Mouse (Mus musculus): ENCODE results near the gene Dcun1d4. TPM values are rescaled to one million over a fixed set of nuclear protein-coding genes. Genes with fewer than 3 reads are reported as not detected.
"Not testable (repeated sequence)": the region's sequence is repeated elsewhere in the genome, so short reads cannot be mapped to it uniquely, and the experiment has no call there.

Dcun1d4 gene
- polyA plus RNA-seq (2016; fragmentation: Nextera tagmentation; extraction: Ambion mirVana), result 46.0 and 54.9 TPM in 2 replicates

- Histone ChIP-seq H3K4me1 (0 out of 2 replicates have a peak, but pooled peaks cover 3% of the 10 kb centered on the region), H3K27ac (replicated peaks) (no peak within 1 kb of the TSS), H3K9me3 (replicated peaks) (no peaks in the 10 kb centered on the region), H3K36me3 (no peaks in the 10 kb centered on the region), H3K4me3 (no peak within 1 kb of the TSS), H3K27me3 (ENCODE audit: low read depth, poor library complexity, severe bottlenecking) (no peaks in the 10 kb centered on the region)
- WGBS, result 84% methylated on average over 7 of the region's 7 CpGs
- no peak for DNase-seq (ENCODE audit: low spot score)
These were observed at the start of gene Dcun1d4 for GRCm38 (mm10) chr5:73480700-73481099. TSS of gene Dcun1d4 (plus strand) at chr5:73481000.

DNA sequence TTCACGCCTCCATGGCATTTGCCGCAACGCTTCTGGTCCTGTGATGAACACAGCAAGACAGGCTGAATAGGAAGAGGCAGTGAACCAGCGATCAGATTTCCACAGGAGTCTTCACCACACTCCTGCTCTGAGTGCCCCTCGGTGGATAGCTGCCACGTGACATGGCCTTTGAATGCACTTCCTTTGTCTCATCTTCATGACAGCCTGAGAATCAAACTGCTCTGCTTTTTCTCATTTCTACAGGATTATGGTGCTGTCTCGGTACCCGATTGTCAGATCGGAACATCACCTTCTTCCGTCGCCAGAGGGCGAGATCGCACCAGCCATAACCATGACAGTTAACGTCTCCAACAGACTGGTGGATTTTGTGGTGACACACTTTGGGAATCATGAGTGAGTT, 49.2 kb upstream of the Dcun1d4 start:
- WGBS, result 24% methylated on average over 14 of the region's 14 CpGs
- H3K4me3 ChIP-seq, result no peak overlapping the region
- peak; percentile 70 for DNase-seq (ENCODE audit: low spot score)
- H3K4me1 ChIP-seq, result peaks cover 4% of the 10 kb centered on the region; the same call in 1 of the 2 replicates
- H3K27ac ChIP-seq (replicated peaks), result no peak overlapping the region
- H3K27me3 ChIP-seq (ENCODE audit: low read depth, poor library complexity, severe bottlenecking), result peaks cover 9% of the 10 kb centered on the region; the same call in 1 of the 2 replicates
- H3K36me3 ChIP-seq, result no peaks in the 10 kb centered on the region
- H3K9me3 ChIP-seq (replicated peaks), result no peaks in the 10 kb centered on the region

DNA sequence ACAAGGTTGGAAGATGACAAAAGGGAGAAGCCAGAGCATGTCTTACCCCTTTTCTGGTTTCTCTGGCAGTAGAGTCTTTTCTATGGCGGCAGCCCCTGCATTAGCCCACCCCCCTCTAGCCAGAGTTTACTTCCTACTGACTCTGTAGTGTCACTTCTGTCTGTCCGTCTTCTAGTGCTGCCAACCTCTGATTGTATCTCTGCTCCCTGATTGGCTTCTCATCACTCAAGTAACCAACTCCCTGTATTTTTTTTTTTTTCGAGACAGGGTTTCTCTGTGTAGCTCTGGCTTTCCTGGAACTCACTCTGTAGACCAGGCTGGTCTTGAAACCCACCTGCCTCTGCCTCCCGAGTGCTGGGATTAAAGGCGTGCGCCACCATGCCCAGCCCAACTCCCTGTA, 48.0 kb upstream of the Dcun1d4 start:
- Histone ChIP-seq H3K27ac (replicated peaks) (no peak overlapping the region), H3K36me3 (no peaks in the 10 kb centered on the region), H3K4me3 (no peak overlapping the region), H3K4me1 (peaks cover 5% of the 10 kb centered on the region; the same call in 1 of the 2 replicates), H3K9me3 (replicated peaks) (no peaks in the 10 kb centered on the region), H3K27me3 (ENCODE audit: low read depth, poor library complexity, severe bottlenecking) (peaks cover 9% of the 10 kb centered on the region; the same call in 1 of the 2 replicates)
- WGBS, result 84% methylated on average over 6 of the region's 6 CpGs
- DNase-seq (ENCODE audit: low spot score), result no peak

DNA sequence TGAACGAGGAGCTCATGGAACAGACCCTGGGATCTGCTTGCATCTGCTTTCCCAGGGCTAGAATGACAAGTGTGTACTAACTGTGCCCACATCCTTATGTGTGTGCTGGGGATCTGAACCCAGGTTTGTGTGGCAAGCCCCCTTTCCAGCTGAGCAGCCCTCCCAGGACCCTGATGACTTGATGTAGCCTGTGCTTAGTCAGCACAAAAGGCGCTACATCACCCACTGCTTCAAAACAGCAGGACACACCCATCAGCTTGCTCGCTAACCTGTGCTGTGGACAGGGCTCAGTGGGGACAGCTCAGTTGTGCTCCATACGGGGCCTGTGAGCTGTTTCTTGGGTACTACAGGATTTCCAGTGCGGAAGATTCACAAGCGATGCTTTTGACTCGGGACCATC, 46.0 kb upstream of the Dcun1d4 start:
- H3K9me3 ChIP-seq (replicated peaks), result no peaks in the 10 kb centered on the region
- H3K36me3 ChIP-seq, result no peaks in the 10 kb centered on the region
- H3K4me1 ChIP-seq, result peaks cover 8% of the 10 kb centered on the region; the same call in 1 of the 2 replicates
- 78% methylated on average over 7 of the region's 7 CpGs for WGBS
- no peak for DNase-seq (ENCODE audit: low spot score)
- H3K27ac ChIP-seq (replicated peaks), result no peak overlapping the region
- H3K27me3 ChIP-seq (ENCODE audit: low read depth, poor library complexity, severe bottlenecking), result peaks cover 9% of the 10 kb centered on the region; the same call in 1 of the 2 replicates
- H3K4me3 ChIP-seq, result no peak overlapping the region

GRCm38 (mm10) chr5:73442176-73442575, 38.6 kb upstream of the Dcun1d4 start:
- no peak for DNase-seq (ENCODE audit: low spot score)
- 89% methylated on average over 9 of the region's 9 CpGs for WGBS
- Histone ChIP-seq H3K27me3 (ENCODE audit: low read depth, poor library complexity, severe bottlenecking) (no peaks in the 10 kb centered on the region), H3K36me3 (no peaks in the 10 kb centered on the region), H3K4me1 (peaks cover 4% of the 10 kb centered on the region; the same call in 1 of the 2 replicates), H3K9me3 (replicated peaks) (no peaks in the 10 kb centered on the region), H3K4me3 (no peak overlapping the region), H3K27ac (replicated peaks) (no peak overlapping the region)

- Histone ChIP-seq H3K27me3 (ENCODE audit: low read depth, poor library complexity, severe bottlenecking) (no peaks in the 10 kb centered on the region), H3K27ac (replicated peaks) (no peak overlapping the region), H3K4me1 (no peaks in the 10 kb centered on the region), H3K4me3 (no peak overlapping the region), H3K36me3 (no peaks in the 10 kb centered on the region), H3K9me3 (replicated peaks) (no peaks in the 10 kb centered on the region)
- no peak for DNase-seq (ENCODE audit: low spot score)
- WGBS, result 77% methylated on average over 1 of the region's 1 CpGs
These were observed 30.5 kb upstream of the Dcun1d4 start for GRCm38 (mm10) chr5:73450276-73450675.

DNA sequence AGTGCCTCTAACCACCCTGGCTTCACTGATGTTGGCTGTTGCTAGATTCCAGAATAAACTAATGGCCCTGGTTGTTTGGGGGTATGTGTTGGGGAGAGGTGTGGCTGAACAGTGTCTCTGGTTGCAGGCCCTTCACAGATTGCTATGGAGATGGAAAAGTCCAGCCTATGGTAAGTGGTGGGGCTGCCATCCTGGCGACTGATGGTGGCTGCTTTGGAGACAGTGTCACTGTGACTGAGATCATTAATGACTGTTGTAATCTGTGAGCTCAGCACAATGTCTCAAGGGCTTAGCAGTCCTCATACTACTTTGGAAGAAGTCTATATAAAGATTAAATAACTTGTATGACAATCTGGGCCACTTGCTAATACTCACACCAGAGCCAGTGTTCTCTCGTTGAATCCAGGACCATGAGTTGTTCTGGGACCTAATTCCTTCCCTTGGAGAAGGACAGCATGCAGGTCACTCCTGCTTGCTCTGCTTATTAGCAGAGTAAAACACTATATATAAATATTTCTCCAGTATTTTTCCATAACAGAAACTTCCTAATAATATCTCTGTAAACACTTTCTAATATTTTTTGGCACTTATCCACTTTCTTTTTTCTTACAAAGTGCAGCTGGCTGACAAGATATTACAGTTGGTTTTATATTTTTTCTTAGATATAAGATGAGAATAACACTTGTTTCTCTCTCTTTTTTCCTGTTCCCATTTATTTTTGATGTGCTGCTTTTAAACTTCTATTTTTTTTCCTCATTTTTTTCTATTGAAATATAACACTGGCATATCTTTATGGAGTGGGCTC, 26.1 kb upstream of the Dcun1d4 start:
- Histone ChIP-seq H3K9me3 (replicated peaks) (no peaks in the 10 kb centered on the region), H3K27ac (replicated peaks) (no peak overlapping the region), H3K4me1 (no peaks in the 10 kb centered on the region), H3K4me3 (no peak overlapping the region), H3K27me3 (ENCODE audit: low read depth, poor library complexity, severe bottlenecking) (no peaks in the 10 kb centered on the region), H3K36me3 (no peaks in the 10 kb centered on the region)
- DNase-seq (ENCODE audit: low spot score), result no peak
- WGBS, result 75% methylated on average over 2 of the region's 2 CpGs

DNA sequence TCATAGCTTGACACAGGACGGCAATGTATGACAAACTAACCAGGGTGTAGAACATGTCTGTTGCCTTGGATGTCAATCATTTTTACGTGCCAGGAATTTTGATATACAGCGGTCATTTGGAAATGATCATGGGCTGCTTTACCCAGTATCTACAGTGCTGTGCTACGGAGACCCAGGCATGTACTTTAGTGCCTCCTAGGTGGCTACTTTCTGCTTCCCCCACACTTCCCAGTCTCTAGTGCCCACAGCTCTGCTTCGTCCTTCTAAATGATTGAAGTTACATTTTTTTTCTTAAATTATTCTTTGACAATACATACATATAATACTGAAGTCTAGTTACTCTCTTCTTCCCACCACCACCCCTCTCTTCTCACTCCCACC, 25.5 kb upstream of the Dcun1d4 start:
- no peak for DNase-seq (ENCODE audit: low spot score)
- Histone ChIP-seq H3K4me1 (no peaks in the 10 kb centered on the region), H3K27me3 (ENCODE audit: low read depth, poor library complexity, severe bottlenecking) (no peaks in the 10 kb centered on the region), H3K36me3 (no peaks in the 10 kb centered on the region), H3K9me3 (replicated peaks) (no peaks in the 10 kb centered on the region), H3K27ac (replicated peaks) (no peak overlapping the region), H3K4me3 (no peak overlapping the region)
- WGBS, result 94% methylated on average over 5 of the region's 5 CpGs

- WGBS, result 92% methylated on average over 16 of the region's 16 CpGs
These were observed 12.1 kb upstream of the Dcun1d4 start for GRCm38 (mm10) chr5:73468462-73469433.

DNA sequence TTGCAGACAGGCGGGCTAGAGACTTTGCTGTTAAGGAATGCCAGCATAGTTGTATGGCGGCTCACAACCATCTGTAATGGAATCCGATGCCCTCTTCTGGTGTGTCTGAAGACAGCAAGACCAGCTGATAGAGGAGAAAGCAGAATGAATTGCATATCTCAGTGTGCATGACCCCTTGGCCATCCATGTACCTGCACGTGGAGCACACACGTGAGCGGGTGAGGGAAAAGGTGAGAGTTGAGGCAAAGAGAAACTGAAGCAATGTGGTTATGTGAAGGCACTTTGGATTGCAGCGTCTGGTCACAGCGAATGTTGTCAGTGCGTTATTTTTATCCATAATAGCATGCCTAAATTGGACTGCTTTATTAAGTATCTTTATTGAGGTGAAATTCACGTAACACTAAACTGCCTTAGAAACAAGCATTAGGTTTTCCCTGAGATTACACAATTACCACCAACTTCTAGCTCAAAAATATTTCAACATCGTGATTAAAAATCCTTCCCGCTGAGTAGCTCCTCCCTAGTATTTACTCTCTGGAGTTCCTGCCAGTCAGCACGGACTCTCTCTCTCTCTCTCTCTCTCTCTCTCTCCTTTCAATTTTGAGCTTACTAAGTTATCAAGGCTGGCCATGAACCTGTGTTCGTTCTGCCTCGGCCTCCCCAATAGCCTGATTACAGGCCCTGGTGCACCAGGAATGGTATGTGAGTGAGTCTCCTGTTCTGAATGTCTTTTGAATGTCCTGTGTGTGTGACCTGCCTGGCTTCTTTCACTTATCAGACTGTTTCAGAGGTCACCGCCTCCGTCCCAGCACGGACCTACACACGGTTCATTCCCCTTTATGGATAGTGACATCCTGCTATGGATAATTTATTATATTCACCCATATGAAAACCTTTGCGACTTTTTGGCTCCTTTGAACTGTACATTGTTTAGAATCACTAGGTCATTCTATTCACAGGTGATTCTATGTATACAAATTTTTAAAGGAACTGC, 6.1 kb upstream of the Dcun1d4 start:
- 89% methylated on average over 20 of the region's 20 CpGs for WGBS
- Histone ChIP-seq H3K4me1 (no peaks in the 10 kb centered on the region), H3K36me3 (no peaks in the 10 kb centered on the region), H3K27me3 (ENCODE audit: low read depth, poor library complexity, severe bottlenecking) (no peaks in the 10 kb centered on the region), H3K4me3 (no peak overlapping the region), H3K27ac (replicated peaks) (no peak overlapping the region), H3K9me3 (replicated peaks) (no peaks in the 10 kb centered on the region)
- DNase-seq (ENCODE audit: low spot score), result no peak

More at GRCm38 (mm10) chr5:73468462-73469433, 12.1 kb upstream of the Dcun1d4 start:
- Histone ChIP-seq H3K9me3 (replicated peaks) (no peaks in the 10 kb centered on the region), H3K4me1 (no peaks in the 10 kb centered on the region), H3K4me3 (no peak overlapping the region), H3K27ac (replicated peaks) (no peak overlapping the region), H3K36me3 (no peaks in the 10 kb centered on the region), H3K27me3 (ENCODE audit: low read depth, poor library complexity, severe bottlenecking) (no peaks in the 10 kb centered on the region)
- DNase-seq (ENCODE audit: low spot score), result no peak

DNA sequence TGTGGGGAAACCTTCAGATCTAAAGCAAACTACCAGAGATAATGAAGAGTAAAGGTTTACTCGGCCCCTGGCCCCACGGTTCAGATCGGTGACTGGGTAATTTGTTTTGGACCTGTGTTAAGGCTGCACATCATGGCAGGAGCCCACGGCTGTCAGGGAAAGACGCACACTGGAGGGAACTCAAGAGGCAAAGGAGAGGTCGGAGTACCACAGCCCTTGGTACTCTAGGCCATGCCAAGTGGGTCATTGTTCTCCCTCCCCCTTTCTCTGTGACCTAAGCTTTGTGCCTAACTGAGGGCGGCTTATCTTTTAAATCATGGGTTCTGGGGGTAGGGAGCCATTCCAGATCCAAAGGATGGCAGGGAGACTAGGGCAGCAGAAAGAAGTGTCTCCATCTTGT, 601 bp downstream of the Dcun1d4 start:
- Histone ChIP-seq H3K36me3 (no peaks in the 10 kb centered on the region), H3K4me1 (0 out of 2 replicates have a peak, but pooled peaks cover 6% of the 10 kb centered on the region), H3K27me3 (ENCODE audit: low read depth, poor library complexity, severe bottlenecking) (no peaks in the 10 kb centered on the region), H3K4me3 (no peak overlapping the region), H3K9me3 (replicated peaks) (no peaks in the 10 kb centered on the region), H3K27ac (replicated peaks) (no peak overlapping the region)
- no peak for DNase-seq (ENCODE audit: low spot score)
- WGBS, result 87% methylated on average over 7 of the region's 7 CpGs

GRCm38 (mm10) chr5:73482381-73482780, 1.6 kb downstream of the Dcun1d4 start:
- H3K27me3 ChIP-seq (ENCODE audit: low read depth, poor library complexity, severe bottlenecking); H3K9me3 ChIP-seq (replicated peaks); H3K36me3 ChIP-seq; H3K27ac ChIP-seq (replicated peaks); H3K4me1 ChIP-seq; H3K4me3 ChIP-seq; DNase-seq (ENCODE audit: low spot score): not testable (repeated sequence)
- 75% methylated on average over 1 of the region's 1 CpGs for WGBS
